Mouse (Mus musculus) liver, embryonic 14.5 days (tissue): ENCODE data around the gene Hist1h2be.

ENCODE experiments used
- CTCF ChIP-seq: IDR thresholded peaks from 2 replicates; pipeline ENCODE4 v1.5.1; 2016; ENCODE audit warnings: antibody characterized with exemption, low read depth, control low read depth
- EP300 ChIP-seq: IDR thresholded peaks from 2 replicates; pipeline ENCODE4 v1.6.1; 2016; ENCODE audit warnings: antibody characterized with exemption, low read depth

- no peak for TF ChIP-seq EP300
- no peak for TF ChIP-seq CTCF
Measured at GRCm38 (mm10) chr13:23593051-23593770, 27.7 kb downstream of the Hist1h2be start.
